Mouse (Mus musculus) heart, adult 9 months (tissue): Measurements from ENCODE around the gene Nars2.
A peak's percentile ranks its signal among the peaks of the same experiment; 100 is the strongest.

Experiments used
- DNase-seq, 2 experiments: peaks; one replicate each; pipeline ENCODE4 v3.0.0; 2022; ENCODE audit warnings: low spot score in 2 of 2

Gene Nars2

DNA sequence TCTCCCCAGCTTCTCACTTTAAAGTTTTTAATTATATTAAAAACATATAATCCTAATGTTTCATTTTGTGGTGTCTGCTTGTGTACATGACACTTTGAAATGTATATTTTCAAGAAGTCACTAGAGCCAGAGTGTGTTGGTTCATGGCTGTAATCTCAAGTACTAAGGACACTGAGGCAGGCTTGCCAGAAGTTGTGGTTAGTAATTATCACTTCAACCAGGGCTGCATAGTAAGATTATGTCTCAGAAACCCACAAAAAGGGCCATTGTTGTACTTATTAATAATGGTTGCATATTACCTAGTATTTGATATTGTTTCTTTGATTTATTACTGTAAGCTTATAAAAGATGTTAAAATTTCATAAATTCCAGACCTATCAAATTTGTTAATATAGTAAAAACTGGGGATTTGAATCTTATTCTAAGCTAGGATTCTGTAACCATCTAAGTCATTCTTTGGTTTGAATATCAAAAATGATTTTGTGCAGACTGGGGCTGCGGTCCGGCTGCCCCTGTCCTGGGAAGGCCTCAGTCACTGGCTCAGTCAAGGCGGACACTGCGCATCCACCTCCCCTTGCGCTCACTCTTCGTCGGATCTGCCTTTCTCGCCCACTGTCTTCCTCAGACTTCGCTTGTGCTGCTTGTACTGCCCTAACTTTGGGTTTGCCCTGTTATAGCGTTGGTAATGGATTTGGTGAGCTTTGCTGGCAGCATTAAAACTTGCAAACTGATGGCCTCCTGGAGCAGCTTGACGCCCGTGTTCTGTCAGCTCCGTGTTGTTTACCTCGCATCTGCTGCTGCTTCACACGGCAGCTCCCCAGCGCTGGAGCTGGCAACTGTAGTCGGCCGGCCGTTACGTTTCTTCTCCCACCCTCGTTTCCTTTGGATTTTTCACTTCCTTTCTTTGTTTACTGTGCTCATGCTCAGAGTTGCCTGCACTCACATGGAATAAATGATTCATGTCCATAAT is 20.0 kb downstream of the Nars2 start:
- no peak for DNase-seq

DNA sequence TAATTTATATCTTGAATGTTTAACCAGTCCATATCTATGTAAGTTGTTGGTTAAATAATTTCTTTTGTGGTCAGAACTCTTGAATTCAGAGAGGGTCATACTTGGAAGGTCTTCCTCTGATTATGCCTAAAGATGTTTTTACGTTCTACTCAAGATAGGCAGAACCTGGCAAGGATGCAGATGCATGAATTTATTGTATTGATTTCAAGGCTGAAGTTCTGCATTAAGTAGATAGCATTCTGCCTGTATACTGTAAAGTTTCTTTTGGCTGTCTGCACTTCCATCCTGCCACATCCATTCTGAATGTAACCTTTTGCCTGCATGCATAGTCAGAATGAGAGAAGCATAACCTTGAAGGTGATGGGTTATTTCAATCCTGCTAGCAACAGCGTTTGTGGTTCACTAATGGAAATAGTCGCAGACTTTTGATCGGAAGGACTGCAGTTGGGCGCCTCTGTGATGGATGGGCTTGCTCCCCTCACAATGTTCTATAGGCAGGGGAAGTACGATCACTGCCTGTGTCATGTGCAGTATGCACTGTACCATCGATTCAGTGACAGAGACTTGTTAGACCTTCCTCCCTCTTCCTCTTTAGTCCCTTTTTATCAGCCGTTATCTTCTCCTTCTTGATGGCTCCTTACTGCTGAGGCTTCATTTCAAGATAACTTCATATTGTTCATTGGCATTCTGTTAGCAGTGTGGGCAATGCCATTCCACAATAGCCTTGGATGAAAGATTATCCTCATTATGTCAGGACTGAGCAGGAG is 21.0 kb downstream of the Nars2 start:
- no peak for DNase-seq

DNA sequence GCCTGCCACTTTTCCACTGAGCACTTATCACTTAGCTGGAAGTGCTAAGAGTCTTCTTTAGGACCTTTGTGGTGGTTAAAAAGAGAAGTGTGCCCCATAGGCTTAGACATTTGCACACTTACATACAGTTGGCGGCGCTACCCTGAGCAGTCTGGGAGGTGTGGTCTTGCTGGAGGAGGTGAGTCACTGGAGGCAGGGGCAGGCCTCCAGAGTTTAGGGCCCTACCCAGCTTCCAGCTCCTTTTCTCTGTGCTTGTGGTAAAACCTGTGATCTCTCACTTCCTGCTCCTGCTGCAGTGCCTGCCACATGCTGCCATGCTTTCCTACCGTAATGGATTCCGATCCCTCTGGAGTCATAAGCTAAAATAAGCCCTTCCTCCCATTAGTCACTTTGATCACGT is 24.6 kb downstream of the Nars2 start:
- no peak for DNase-seq

DNA sequence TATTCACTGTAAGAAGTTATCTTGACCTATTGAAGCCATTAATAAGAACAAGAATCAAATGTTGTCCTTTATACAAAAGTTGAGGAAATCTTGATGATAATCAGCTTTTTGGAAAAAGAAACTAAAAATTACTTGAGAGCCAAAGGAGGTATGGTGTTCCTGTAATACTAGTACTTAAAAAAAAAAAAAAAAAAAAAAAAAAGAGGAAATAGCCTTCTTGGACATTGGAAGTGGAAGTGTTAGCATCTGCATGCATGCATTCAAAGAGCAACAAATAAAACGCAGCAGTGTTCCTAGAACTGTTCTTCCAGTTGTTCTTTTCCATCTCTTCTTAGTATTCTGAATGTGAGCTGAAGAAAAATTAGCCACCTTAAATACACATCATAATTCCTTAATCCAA is 25.9 kb downstream of the Nars2 start:
- no peak for DNase-seq

DNA sequence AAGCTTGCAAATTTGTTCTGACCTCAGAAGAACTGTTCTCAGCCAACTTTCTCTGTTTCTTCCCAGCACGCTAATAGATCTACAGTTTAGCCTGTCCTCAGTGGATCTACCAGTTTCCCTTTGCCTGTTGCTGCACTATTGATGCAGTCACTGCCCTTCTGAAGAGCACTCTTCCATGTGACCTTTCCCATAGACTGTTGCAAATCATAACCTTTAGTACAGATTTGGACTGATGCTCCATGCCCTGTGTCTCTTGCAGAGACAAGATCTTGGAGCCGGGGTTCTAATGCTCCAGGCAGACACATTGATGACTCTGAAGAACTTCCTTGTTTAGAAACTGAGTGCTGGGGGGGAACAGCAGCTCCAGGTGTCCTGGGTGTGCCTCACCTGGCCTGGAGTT is 30.1 kb downstream of the Nars2 start:
- no peak for DNase-seq

DNA sequence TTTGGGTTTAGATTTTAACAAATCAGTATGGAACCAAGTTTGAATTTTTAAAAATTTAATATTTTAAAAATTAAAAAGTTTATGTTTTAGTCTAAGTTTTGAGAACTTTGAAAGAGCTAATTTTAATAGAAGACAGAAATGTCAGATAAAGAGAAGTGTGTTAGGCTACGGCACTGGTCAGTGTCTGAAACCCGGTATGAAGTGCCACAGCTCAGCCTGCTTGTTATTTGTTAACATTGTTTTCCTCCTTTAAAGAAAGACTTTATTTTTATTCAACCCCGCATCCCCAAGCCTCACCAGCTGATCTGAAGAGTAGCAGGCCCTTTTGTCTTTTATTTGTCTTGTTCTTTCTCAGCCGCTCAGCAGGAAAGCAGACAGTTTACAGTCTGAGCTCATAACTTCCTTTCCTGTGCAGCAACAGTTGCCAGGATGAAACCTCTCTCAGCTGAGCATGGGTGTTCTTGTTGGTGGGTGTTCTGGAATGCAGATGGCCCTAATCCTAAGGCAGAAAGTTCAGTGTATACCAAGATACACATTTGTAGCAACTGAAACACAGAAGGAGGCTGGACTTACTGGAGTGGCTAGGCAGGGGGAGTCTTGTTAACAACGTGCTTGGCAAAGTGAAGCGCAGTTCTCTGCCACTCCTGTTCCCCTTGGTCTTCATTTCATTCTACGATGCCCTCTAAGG is 32.5 kb downstream of the Nars2 start:
- peak; percentile 17 to 28 for DNase-seq

DNA sequence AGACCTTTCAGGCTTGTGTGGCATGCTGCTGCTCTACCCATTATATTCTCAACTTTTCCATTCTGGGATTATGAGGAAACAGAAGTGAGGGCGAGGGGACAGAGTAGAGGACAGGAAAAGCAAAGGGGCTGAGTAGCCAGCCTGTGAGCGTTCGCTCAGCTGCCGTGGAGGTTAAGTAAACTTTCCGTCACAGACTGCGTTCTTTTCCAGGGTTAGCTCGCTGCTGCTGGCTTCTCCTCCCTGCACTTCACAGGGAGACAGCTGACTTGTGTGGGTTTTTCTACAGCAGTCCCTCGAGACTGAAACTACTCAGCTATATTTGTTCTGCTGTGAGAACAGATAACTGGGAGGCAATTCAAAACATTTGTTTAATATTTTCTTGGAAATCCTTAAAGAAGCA is 34.5 kb downstream of the Nars2 start:
- peak; percentile 71 to 73 for DNase-seq

DNA sequence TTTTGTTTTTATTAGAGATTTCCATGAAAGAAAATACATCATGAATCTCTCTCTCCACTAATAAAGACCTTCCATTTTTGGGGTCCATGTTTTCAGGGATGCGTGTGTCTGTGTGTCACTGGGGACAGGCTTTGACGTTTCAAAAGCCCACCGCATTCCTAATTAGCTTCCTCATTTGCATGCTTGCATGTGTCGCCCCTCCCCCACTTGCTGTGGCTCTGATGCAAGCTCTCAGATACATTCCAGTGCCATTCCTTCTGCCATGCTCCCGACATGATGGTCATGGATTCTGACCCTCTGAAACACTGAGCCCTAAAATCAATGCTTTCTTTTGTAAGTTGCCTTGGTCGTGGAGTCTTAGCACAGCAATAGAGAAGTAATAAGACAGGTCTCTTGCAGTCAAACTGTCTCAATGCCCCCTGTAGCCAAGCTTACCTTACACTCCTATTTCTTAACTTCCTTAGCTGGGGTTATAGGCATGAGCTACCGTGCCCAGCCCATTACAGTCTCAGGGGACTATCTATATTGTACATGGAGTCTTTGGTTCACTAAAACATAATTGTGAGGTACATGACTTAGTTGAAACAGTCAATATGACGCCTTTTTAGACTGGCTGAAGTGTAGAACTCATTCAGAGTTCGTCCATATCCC is 35.6 kb downstream of the Nars2 start:
- DNase-seq: no peak

DNA sequence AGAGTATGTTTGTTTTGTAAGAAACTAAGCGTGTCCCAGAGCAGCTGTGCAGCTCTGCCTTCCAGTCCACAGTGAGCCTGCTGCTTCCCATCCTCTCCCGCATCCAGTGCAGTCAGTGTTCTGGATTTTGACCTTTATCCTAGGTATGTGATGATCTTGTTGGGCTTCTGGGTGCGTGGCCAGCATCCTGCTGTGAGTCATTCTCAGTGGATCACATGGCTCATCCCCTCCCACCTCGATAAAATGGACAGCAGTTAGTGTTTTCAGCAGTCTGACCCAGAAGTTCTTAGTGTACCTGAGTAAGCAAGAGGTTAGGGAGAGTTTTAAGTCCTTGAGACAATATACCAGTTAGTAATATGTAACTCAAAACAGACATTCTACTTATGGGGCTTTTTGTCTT is 36.4 kb downstream of the Nars2 start:
- DNase-seq: peak in 1 of 2 experiments; percentile 14

DNA sequence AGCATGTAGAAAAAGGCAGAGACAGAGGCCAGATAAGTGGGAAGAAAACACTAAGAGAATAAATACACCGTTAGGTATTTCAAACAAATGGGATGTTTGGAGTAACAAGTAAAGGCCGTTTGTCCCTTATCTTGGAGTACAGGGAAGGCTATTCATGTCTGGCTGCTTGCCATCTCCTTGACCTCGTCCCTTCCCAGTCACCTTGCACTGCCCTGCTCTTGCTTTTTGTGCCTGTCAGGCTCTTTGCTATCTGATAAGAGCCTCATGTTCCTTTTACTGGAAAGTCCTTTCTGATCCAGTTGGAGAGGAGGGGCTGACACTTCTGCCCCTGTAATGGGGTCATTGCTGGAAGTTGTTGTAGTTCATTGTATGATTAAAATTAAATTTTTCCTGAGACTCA is 61.7 kb downstream of the Nars2 start:
- peak in 1 of 2 experiments; percentile 36 for DNase-seq

DNA sequence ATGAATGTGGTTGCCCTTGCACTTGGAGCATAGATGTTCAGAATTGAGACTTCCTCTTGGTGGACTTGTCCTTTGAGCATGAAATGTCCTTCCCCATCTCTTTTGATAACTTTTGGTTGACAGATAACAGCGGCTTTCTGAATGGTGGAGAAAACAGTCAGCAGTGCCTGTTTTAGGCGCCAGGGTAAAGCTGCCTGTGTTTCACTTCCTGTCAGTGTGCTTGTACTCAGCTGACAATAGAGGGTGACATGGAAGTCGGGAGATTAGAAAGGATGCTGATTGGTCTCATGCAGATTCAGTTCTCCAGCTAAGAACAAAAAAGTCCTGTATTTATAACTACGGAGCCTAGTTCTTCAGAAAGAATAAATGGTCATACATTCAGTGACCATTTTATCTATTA is 66.7 kb downstream of the Nars2 start:
- DNase-seq: peak; percentile 13 to 27

DNA sequence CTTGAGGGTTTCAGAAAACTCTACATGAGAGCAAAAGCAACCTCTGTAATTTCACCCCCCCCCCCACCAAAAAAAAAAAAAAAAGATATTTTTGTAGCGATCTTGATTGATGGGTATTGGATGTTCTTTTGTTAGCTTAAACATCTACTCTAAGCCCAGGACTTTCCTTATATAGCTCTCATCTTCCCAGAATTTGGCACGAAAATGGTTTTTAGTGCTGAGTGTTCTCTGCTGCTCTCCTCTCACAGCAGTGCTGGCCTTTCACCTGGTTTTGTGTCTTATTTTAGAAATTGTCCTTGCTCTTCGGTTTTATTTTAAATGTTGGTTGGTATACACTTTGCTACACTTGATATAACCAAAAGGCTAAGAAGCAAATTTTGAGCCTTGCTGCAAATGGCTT is 67.1 kb downstream of the Nars2 start:
- peak in 1 of 2 experiments; percentile 21 for DNase-seq

DNA sequence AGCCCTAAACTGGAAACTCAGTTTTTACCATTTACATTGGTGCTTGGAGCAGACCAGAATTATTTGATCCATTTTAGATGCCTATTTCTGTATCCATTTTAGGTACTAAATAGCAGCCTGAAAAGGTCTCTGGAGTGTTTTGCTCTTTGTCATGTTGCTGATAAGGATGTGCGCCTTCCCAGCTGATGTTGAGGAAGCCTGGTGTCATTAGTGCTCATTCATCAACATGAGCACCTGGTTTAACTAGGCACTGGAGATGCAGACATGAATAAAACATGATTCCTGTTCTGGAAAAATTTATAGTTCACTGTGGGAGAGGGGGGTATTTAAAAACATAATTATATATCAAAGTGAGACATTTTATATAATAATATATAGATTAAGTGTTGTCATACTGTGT is 68.0 kb downstream of the Nars2 start:
- DNase-seq: no peak

DNA sequence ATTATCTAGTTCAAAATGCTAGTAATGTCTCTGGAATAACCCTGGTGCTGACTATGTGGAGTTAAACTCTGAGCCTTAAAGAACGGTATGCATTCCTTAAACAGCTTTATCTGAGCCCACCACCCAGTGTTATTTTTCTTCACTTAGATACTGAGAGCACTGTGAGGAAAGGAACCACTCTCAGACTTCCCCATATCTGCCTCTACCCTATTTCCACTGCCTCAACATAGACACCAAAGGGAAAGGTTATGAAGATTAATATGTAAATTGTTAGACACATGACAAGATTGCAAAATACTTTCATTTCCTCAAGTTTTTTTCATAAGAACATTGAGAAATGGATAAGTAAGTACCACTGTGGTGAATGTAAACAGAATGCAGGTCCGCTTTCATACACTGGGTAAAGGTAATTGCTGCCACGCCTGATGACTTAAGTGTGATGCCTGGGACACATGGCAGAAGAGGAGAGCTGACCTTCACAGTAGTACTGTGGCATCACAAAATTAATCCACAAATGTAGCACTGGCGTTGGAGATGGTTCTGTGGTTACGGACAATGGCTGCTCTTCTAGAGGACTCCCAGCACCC is 75.6 kb downstream of the Nars2 start:
- DNase-seq: no peak

DNA sequence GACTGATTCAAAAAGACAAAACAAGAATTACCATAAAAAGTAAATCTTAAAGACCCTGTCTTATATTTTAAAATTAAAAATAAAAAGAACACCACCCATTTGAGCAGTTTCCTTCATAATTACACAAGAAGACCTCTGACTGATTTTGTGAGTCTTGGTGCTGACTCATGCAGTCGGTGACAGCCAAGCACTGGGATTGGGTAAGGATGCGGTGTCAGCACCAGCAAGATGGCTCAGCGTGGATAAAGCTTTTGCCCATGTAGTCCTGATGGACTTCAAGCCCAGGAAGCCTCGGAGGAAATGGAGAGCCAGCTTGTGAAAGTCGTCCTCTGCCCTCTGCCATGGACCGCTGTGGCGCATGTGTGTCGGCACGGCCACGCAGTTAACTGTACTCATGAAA is 77.8 kb downstream of the Nars2 start:
- no peak for DNase-seq

DNA sequence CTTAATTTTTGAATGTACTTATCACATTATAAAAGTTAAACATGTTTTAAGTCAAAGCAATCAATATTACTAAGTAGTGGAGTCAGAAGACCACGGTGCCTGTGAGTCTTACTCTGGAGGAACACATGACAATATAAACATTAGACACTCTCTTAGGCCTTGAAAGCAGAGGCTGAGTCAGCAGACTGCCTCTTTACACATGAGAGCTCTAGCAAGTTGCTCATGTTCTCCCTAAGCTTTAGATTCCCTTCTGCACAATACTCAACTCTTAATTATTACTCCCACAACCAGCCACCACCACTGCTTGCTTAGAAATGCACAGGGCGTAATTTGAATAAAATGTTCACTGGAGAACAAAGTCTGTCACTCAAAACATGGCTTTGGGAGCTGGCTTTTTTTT is 81.1 kb downstream of the Nars2 start:
- no peak for DNase-seq

DNA sequence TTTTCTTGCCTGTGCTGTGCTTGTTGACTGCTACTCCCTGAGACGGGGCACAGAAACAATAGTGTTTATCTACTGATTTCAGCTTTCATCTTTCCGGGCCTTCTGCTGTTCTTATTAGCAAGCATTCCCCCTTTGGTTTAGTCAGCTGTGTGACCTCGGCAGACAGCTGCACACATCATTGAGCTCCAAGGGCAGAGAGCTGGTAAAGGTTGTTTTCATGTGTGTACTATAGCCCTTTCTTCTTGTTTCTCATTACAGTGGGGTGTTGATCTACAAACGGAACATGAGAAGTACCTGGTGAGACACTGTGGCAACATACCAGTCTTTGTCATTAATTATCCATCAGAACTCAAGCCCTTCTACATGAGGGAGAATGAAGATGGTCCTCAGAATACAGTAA is 88.3 kb downstream of the Nars2 start:
- DNase-seq: no peak

DNA sequence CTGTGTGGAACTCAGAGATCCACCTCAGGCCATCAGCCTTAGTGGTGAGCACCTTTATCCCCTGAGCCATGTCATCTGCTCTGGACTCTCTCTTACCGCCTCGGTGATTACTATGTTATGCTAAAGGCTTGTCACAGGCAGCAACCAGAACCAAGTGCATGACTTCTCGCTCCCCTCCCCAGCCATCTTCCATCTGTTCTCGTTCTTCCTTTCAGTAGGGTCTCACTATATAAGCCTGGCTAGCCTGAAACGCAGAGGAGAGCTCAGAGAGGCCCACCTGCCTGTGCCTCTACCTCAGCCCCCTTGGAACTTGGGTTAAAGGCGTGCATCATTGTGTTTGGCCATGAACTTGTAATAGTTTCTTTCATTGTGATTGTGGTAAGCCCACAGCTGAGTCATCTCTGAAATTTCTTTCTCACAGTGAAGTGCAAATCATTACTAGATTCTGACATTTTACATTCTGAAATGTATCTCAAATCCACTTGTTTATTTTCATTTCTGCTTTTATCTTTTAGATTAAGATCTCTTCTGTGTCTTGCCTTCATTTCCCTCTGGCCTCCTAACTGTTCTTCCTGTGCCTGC is 90.7 kb downstream of the Nars2 start:
- DNase-seq: no peak

DNA sequence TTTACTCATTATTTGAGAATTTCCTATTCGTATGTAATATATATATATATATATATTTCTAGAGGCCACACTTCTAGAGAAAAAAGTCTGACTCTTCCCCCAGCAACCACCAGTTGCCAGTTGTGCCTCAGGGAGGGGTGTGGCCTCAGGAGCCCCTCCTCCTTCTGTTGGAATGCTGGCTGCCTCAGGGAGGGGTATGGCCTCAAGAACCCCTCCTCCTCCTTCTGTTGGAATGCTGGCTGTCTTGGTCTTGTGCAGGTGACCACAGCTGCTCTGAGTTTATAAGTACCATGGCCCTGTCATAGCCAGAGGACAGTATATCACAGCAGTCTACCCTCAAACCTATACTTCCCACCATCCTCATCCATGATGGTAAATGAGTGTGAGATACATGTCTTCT is 91.7 kb downstream of the Nars2 start:
- DNase-seq: no peak

DNA sequence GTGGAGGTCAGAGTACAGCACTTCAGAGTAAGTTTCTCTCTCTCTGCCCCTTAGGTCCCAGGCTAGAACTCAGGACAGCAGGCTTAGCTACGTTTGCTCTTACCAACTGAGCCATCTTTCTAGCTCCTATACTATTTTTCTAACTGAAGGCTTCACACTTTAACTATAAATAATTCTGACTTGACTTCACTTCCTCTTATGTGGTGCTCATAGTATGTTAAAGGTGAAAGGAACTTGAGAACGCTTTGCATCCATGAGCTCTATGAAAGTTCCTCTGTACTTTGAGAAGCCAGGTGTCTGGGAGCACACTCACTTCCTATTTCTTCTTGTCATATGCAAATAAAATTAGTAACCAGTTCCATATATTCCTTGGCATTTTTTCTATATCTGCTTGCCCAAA is 109.7 kb downstream of the Nars2 start:
- DNase-seq: no peak

DNA sequence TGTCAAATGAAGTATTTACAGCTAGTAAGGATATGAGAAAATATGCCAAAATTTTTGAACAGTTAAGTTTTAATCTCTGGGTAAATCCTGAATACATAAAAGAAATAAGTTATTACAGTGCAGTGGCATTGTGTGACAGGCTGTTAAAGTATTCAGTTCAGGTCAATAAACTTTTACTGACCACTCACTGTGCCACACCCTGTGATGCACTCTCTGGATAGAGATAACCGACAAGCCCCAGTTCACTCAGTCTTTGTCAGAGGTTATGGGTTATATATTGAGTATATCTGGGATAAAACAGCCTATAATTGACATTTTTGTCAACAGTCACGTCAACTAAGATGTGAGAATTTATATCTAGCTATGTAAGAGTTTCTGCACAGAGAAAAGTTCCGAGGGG is 120.2 kb downstream of the Nars2 start:
- no peak for DNase-seq
